Mouse (Mus musculus) stomach, postnatal 0 days (tissue): ENCODE measurements at regions not wholly inside any gene's neighbourhood (a gene's known extent, or its start where the extent isn't known, plus 50 kb on each side); places are given as distances from the start of the nearest gene placed in this dataset.

Experiments used
- CTCF ChIP-seq: IDR thresholded peaks from 2 replicates; pipeline ENCODE4 v1.5.1; 2016; ENCODE audit warnings: antibody characterized with exemption, low read depth, mild to moderate bottlenecking, moderate library complexity
- EP300 ChIP-seq: optimal IDR thresholded peaks from 2 replicates; pipeline ENCODE3; 2016; ENCODE audit warnings: antibody characterized with exemption

GRCm38 (mm10) chr2:74404493-74404892 is 174.7 kb downstream of the Lnpk start:
- no peak for TF ChIP-seq CTCF
- no peak for TF ChIP-seq EP300
